Mouse (Mus musculus) embryonic facial prominence, embryonic 12.5 days (tissue): Measurements from ENCODE around the gene Cadm1. TPM values are rescaled to one million over a fixed set of nuclear protein-coding genes. Genes with fewer than 3 reads are reported as not detected.

Experiments
- ATAC-seq: fragments of 200-750 bp; cut with Nextera tagmentation; 2 replicates; pipeline ENCODE4 v1.8.0; 2017; ENCODE audit not compliant: insufficient number of reproducible peaks, insufficient read depth, low FRiP score, low TSS enrichment
- H3K27ac ChIP-seq: fragments of 300-500 bp; sonication (generic); 2 replicates; pipeline ENCODE4 v1.5.1; 2016; ENCODE audit warnings: mild to moderate bottlenecking
- H3K27me3 ChIP-seq: fragments of 300-500 bp; sonication (generic); 2 replicates; pipeline ENCODE4 v1.6.1; 2016; ENCODE audit warnings: mild to moderate bottlenecking, moderate library complexity
- H3K36me3 ChIP-seq: fragments of 300-500 bp; sonication (generic); 2 replicates; pipeline ENCODE4 v1.6.1; 2016; ENCODE audit warnings: mild to moderate bottlenecking
- H3K4me1 ChIP-seq: fragments of 300-500 bp; sonication (generic); 2 replicates; pipeline ENCODE4 v1.6.1; 2016
- H3K4me2 ChIP-seq: fragments of 300-500 bp; sonication (generic); replicated peaks from 2 replicates; pipeline ENCODE4 v1.6.1; 2016; ENCODE audit warnings: mild to moderate bottlenecking, moderate library complexity
- H3K4me3 ChIP-seq: fragments of 300-500 bp; sonication (generic); 2 replicates; pipeline ENCODE4 v1.5.1; 2016; ENCODE audit warnings: mild to moderate bottlenecking
- H3K9ac ChIP-seq: fragments of 300-500 bp; sonication (generic); 2 replicates; pipeline ENCODE4 v1.6.1; 2016; ENCODE audit warnings: mild to moderate bottlenecking, moderate library complexity
- H3K9me3 ChIP-seq: fragments of 300-500 bp; sonication (generic); 2 replicates; pipeline ENCODE4 v1.6.1; 2016; ENCODE audit warnings: mild to moderate bottlenecking, moderate library complexity
- WGBS: fragments of 180-500 bp; shearing (Covaris S2); methylation state at CpG from one replicate; pipeline ENCODE4 v1.1.7; 2016; 5-methylcytosine and 5-hydroxymethylcytosine counted together
- polyA plus RNA-seq: library from polyadenylated mRNA; unstranded; fragments of >200 nt; fragmentation: Nextera tagmentation; extraction: Ambion mirVana; gene quantifications from 2 replicates; pipeline ENCODE4 v1.2.1, GENCODE M21; 2016

Gene Cadm1
- polyA plus RNA-seq, 1 experiment from 2014 or later: 73.9 TPM

GRCm38 (mm10) chr9:47642663-47643062 lies 112.7 kb downstream of the Cadm1 start:
- Histone ChIP-seq H3K4me1 (peaks cover 35% of the 10 kb centered on the region), H3K36me3 (no peaks in the 10 kb centered on the region), H3K4me2 (no peak overlapping the region), H3K27ac (no peak overlapping the region), H3K9ac (no peak overlapping the region), H3K27me3 (no peaks in the 10 kb centered on the region), H3K9me3 (no peaks in the 10 kb centered on the region), H3K4me3 (no peak overlapping the region)
- ATAC-seq: no peak
- 41% methylated on average over 4 of the region's 4 CpGs for WGBS

GRCm38 (mm10) chr9:47645056-47645455 lies 115.1 kb downstream of the Cadm1 start:
- Histone ChIP-seq H3K27me3 (no peaks in the 10 kb centered on the region), H3K27ac (no peak overlapping the region), H3K4me2 (no peak overlapping the region), H3K9me3 (no peaks in the 10 kb centered on the region), H3K36me3 (no peaks in the 10 kb centered on the region), H3K9ac (no peak overlapping the region), H3K4me1 (peaks cover 24% of the 10 kb centered on the region), H3K4me3 (no peak overlapping the region)
- ATAC-seq: no peak
- 70% methylated on average over 2 of the region's 2 CpGs for WGBS

DNA sequence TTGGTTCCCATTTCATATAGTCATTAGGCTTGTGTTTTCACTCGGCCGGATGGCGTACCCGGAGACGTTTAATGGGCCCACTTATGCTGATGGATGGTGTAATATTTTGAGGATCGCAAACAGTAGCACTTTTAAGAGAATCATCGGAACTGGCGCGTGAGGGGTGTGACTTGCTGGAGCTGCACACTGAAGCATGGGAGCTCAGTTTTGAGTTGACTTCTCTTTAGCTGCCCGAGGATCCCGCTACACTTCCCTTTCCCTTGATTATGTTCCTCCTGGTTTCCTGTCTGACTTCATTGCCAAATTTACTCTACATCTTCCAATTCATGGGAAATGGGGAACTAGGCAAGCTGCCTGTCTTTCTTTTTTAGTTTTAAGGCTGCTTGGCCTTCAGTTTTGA lies 121.5 kb downstream of the Cadm1 start:
- Histone ChIP-seq H3K9ac (no peak overlapping the region), H3K4me2 (no peak overlapping the region), H3K27me3 (no peaks in the 10 kb centered on the region), H3K27ac (no peak overlapping the region), H3K9me3 (no peaks in the 10 kb centered on the region), H3K36me3 (no peaks in the 10 kb centered on the region), H3K4me3 (no peak overlapping the region), H3K4me1 (peaks cover 6% of the 10 kb centered on the region; the same call in 1 of the 2 replicates)
- ATAC-seq: no peak
- WGBS: 89% methylated on average over 11 of the region's 11 CpGs

DNA sequence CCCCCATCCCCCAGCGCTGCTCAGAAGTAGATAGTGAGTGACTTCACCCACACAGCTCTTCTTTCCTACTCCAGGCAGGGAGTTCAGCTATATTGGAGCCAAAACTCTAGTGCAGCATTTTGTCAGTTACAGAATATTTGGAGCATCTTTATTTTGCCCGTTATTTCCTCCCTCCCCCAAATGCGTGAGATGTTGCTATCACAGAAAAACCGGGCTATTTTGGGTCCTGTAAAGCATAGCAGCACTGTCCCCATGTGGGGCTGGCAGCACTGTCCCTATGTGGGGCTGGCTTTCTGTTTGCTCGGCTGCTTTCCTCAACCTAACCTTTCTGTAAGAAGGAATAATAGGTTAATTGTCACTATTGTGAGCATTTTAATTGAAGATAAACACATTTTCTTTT lies 122.2 kb downstream of the Cadm1 start:
- peaks cover 3% of the 10 kb centered on the region; the same call in 1 of the 2 replicates for H3K4me1 ChIP-seq
- H3K9ac ChIP-seq: no peak overlapping the region
- no peaks in the 10 kb centered on the region for H3K9me3 ChIP-seq
- no peak overlapping the region for H3K4me3 ChIP-seq
- ATAC-seq: no peak
- H3K36me3 ChIP-seq: no peaks in the 10 kb centered on the region
- no peak overlapping the region for H3K4me2 ChIP-seq
- WGBS: 87% methylated on average over 5 of the region's 5 CpGs
- H3K27me3 ChIP-seq: no peaks in the 10 kb centered on the region
- no peak overlapping the region for H3K27ac ChIP-seq

DNA sequence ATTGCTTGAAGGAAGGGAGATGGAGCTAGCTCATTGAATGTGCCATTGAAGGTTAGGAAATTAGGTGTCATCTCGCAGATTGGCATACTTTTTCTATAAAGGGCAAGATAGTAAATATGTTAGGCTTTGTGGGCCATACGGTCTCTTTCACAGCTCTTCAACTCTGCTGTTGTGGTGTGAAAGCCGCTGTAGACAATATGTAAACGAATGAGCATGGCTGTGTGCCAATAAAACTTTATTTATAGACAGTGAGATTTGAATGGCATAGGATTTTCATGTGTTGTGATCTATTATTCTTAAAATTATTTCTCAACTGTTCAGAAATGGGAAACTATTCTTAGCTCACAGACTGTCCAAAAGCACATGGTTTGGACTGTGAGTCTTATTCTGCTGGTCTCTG lies 123.0 kb downstream of the Cadm1 start:
- Histone ChIP-seq H3K27ac (no peak overlapping the region), H3K27me3 (no peaks in the 10 kb centered on the region), H3K9me3 (no peaks in the 10 kb centered on the region), H3K4me1 (no peaks in the 10 kb centered on the region), H3K4me3 (no peak overlapping the region), H3K9ac (no peak overlapping the region), H3K36me3 (no peaks in the 10 kb centered on the region), H3K4me2 (no peak overlapping the region)
- 89% methylated on average over 4 of the region's 4 CpGs for WGBS
- no peak for ATAC-seq

DNA sequence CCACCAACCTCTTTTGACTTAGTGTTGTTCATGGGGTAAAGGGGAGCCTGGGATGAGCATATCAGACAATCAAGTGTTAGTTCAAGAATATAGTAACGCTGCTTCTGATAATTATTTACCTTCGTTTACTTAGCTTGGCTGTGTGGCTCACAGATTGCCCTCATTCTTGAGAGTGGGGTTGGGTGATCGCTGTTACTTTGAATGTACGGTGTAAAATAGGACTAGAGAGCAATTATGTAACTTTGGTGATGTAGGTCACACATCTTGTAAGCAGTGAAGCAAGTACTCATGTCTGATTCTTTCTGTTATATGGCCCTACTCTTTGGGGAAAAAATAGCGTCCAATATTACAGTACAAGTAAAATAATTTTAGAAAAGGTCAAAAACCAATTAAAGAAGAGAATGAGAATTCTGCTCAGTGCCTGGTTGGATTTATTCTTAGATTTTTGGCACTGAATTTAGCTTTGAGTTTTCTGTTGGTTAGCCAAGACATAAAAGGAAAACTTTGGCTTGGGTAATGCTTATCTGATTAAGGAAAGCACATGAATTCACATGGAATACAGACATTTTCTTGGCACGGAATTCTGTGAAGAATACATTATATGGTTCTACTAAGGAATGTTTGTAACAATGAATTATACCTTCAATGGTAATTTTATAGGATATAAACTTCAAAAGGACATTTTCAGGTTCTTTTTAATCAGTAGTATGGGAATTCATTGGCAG lies 129.6 kb downstream of the Cadm1 start:
- Histone ChIP-seq H3K4me3 (no peak overlapping the region), H3K4me2 (no peak overlapping the region), H3K9ac (no peak overlapping the region), H3K4me1 (no peaks in the 10 kb centered on the region), H3K36me3 (no peaks in the 10 kb centered on the region), H3K9me3 (no peaks in the 10 kb centered on the region), H3K27ac (no peak overlapping the region), H3K27me3 (no peaks in the 10 kb centered on the region)
- ATAC-seq: no peak
- 93% methylated on average over 6 of the region's 6 CpGs for WGBS

GRCm38 (mm10) chr9:47661611-47662010 lies 131.6 kb downstream of the Cadm1 start:
- no peaks in the 10 kb centered on the region for H3K36me3 ChIP-seq
- 77% methylated on average over 7 of the region's 7 CpGs for WGBS
- H3K9ac ChIP-seq: no peak overlapping the region
- H3K27me3 ChIP-seq: no peaks in the 10 kb centered on the region
- H3K4me3 ChIP-seq: no peak overlapping the region
- ATAC-seq: no peak
- H3K4me2 ChIP-seq: no peak overlapping the region
- H3K27ac ChIP-seq: no peak overlapping the region
- H3K4me1 ChIP-seq: no peaks in the 10 kb centered on the region; the same call in 1 of the 2 replicates
- no peaks in the 10 kb centered on the region for H3K9me3 ChIP-seq

DNA sequence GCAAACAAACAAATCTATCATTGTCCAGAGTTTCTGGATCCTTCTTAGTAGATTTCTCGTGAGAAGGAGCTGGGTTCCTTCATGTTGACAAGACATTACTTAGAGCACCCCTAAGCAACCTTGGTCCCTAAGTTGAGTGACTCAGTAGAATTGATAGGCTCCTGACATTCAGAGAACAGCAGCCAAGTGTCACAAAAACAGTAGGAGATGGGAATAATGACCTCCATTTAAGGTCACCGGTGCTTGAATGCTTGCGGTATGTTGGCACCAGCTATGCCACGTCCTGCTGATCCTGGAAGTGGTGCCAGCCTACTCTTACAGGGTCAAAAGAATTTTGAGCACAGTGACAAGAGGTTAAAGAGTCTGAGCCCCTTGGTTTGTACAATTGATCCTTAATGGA lies 139.2 kb downstream of the Cadm1 start:
- Histone ChIP-seq H3K27ac (no peak overlapping the region), H3K4me1 (peaks cover 10% of the 10 kb centered on the region; the same call in 1 of the 2 replicates), H3K27me3 (no peaks in the 10 kb centered on the region), H3K36me3 (no peaks in the 10 kb centered on the region), H3K4me2 (no peak overlapping the region), H3K9ac (no peak overlapping the region), H3K9me3 (no peaks in the 10 kb centered on the region), H3K4me3 (no peak overlapping the region)
- no peak for ATAC-seq
- WGBS: 84% methylated on average over 4 of the region's 4 CpGs

DNA sequence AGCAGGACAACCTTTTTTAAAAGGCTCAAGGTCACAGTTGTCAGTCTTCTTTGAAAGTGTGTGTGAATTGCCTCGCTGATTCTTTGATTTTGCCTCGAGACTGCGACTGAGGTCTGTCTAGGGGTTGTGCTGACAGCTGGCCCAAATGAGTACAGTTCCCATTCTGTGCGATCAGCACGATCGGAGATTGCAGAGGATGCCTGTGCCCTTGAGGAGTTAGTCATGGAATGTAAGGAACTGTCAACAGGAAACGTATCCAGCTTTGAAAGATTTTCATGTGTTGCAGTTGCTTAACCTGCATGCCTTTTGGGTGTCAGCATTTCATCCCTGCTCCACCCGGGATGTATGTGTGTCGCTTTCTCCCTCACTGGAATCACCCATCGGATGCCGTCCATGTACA lies 141.6 kb downstream of the Cadm1 start:
- no peaks in the 10 kb centered on the region for H3K9me3 ChIP-seq
- no peaks in the 10 kb centered on the region for H3K36me3 ChIP-seq
- no peak overlapping the region for H3K4me3 ChIP-seq
- H3K27ac ChIP-seq: no peak overlapping the region
- no peak overlapping the region for H3K4me2 ChIP-seq
- H3K27me3 ChIP-seq: no peaks in the 10 kb centered on the region
- whole genome bisulfite sequencing: 61% methylated on average over 11 of the region's 11 CpGs
- H3K4me1 ChIP-seq: peaks cover 23% of the 10 kb centered on the region
- H3K9ac ChIP-seq: no peak overlapping the region
- no peak for ATAC-seq

DNA sequence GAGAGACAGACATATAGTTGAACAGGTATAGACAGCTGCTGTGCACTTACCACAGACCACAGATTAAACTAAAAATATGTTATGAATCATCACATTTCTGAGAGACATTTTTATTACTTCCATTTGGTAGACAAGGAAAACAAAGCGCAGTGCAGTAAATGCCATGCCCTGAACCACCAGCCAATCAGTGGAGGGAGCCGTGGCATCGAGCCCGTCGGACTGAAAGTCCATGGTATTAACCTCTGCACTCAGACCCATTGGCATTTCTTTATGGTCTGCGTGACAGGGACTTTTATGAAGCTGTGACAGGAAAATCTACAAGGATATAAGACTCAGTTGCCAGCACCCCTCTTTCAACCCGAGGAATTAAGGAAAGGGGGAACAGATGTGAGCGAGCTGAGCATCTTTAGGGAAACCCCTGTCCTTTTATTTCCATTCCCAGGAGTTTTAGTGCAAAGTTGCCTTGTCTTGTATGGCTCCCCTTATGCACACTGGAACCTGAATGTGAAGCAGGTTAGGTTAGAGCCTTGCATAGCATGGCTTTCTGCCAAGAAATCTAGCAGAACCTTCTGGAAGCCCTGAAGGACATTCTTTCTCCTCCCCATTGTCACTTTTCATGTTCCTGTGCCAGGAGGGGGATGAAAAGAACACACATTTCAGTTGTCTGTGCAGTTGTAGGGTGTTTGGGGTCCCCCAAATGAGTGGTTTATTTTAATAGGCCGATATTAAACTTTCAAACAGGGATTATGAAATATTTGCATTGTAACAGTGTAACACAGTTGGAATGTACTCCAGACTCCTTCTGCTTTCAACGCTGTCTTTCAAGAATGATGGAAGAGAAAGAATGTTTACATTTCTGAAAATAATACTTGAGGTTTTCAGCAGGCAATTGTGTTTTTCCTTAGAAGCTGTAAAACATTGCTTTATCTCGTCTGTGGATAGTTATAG lies 145.1 kb downstream of the Cadm1 start:
- Histone ChIP-seq H3K9ac (no peak overlapping the region), H3K4me2 (no peak overlapping the region), H3K9me3 (no peaks in the 10 kb centered on the region), H3K36me3 (no peaks in the 10 kb centered on the region), H3K4me3 (no peak overlapping the region), H3K27ac (0 out of 2 replicates have a peak overlapping the region, but pooled peaks have one; percentile 36), H3K27me3 (0 out of 2 replicates have a peak, but pooled peaks cover 4% of the 10 kb centered on the region), H3K4me1 (peaks cover 23% of the 10 kb centered on the region)
- 56% methylated on average over 11 of the region's 11 CpGs for WGBS
- no peak for ATAC-seq

DNA sequence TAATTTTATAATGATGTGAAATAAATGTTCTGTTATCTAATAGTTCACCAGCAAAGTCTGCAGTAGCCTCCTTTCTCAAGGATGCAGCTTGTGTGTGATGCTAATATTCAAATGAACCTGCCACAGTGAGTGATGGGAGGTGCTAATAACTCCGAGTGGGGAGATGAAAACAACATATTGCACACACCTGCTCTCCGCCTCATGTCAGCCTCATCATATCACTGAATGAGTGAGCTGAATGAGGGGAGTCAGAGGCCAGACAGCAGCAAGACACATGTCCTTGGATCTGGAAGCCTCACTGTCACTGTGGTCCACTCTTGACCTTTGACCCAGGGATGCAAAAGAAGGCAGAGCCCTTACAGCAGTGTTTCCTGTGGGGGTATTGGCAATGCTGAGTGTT lies 156.9 kb downstream of the Cadm1 start:
- Histone ChIP-seq H3K9ac (no peak overlapping the region), H3K36me3 (no peaks in the 10 kb centered on the region), H3K27ac (no peak overlapping the region), H3K9me3 (no peaks in the 10 kb centered on the region), H3K27me3 (no peaks in the 10 kb centered on the region), H3K4me3 (no peak overlapping the region), H3K4me1 (peaks cover 31% of the 10 kb centered on the region), H3K4me2 (no peak overlapping the region)
- ATAC-seq: no peak
- 70% methylated on average over 2 of the region's 2 CpGs for whole genome bisulfite sequencing

DNA sequence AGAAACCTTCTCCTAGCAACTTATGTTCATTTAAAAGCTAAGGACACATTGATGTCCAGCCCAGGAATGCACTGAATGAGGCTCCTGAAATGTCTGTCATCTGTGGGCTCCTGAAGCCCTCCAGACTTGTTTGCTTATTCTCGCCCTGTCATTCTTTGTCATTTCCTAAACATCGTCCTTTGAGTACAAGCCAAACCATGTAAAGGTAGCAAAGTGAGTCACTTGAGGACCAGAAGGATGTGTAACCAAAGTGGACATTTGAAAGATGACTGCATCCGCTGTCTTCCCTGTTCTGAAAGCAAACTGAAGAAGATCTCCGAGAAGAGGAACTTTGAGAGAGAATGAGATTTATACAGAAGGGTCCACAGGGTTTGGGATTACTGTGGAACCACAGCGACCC lies 157.6 kb downstream of the Cadm1 start:
- WGBS: 85% methylated on average over 5 of the region's 5 CpGs

More for the DNA sequence above, 157.6 kb downstream of the Cadm1 start:
- H3K4me3 ChIP-seq: no peak overlapping the region
- no peak for ATAC-seq
- H3K4me2 ChIP-seq: no peak overlapping the region
- H3K9me3 ChIP-seq: no peaks in the 10 kb centered on the region
- no peaks in the 10 kb centered on the region for H3K36me3 ChIP-seq
- no peak overlapping the region for H3K9ac ChIP-seq
- H3K27me3 ChIP-seq: no peaks in the 10 kb centered on the region
- peaks cover 27% of the 10 kb centered on the region for H3K4me1 ChIP-seq
- no peak overlapping the region for H3K27ac ChIP-seq
